Mouse (Mus musculus): Measurements from ENCODE around the gene Rrn3. TPM values are rescaled to one million over a fixed set of nuclear protein-coding genes. Genes with fewer than 3 reads are reported as not detected.

Gene Rrn3
- total and polyA plus RNA-seq, 3 experiments: 83.5 to 136 (median 93.8) TPM

DNA sequence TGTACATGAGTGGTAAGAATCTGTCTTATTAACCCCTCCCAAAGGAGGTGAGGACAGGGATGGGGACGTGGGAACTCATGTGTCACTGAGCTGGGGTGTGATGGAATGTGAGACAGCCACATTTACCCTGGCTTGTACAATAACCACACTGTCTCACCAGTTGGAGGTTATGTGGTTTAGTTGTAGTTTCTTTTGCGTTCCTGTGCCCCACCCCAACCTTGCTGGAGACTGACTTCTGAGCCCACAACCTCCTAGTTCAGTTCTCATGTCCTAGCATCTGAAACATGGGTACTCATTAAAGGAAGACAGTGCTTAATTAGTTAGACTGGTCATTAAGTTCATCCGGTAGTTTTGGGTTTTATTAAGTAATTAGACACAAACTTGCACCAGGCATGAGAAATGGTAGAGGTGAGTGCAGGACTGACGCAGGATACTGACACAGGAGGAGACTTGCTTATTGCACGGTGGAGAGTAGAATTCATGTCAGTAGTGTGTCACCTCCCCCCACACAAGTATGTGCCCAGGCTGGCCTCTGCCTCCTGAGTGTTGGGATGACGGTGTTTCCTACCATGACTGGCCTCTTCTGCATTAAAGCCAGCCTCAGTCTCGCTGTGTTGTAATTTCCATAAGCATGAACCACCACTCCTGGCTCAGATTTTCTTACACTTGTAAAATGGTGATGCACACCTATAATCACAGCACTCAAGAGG lies 45.4 kb downstream of the Rrn3 start:
- Histone ChIP-seq H3K4me3 (replicated peaks in 1 of 3; ENCODE audit: low read depth in 2 of 3, low read length in 2 of 3, poor library complexity in 1 of 3) (no peak overlapping the region), H3K9ac (ENCODE audit: insufficient read depth, low read depth) (no peak overlapping the region), H3K4me2 (ENCODE audit: insufficient read depth, low read depth, poor library complexity, severe bottlenecking) (no peak overlapping the region), H3K27me3 (replicated peaks) (no peaks in the 10 kb centered on the region), H3K4me1 (ENCODE audit: control insufficient read depth in 1 of 2, insufficient read depth in 2 of 2) (peaks cover 0 to 12% of the 10 kb centered on the region in 2 experiments; a peak in 2 of 4 replicates), H3K27ac (ENCODE audit: insufficient read depth, low read depth) (no peak overlapping the region), H3K79me2 (replicated peaks; ENCODE audit: control insufficient read depth, extremely low read depth, insufficient read depth, poor library complexity, severe bottlenecking) (no peaks in the 10 kb centered on the region), H3K9me3 (replicated peaks; ENCODE audit: low read length) (peaks cover under 1% of the 10 kb centered on the region), H3K36me3 (replicated peaks in 1 of 2; ENCODE audit: control insufficient read depth in 1 of 2, insufficient read depth in 1 of 2, low read length in 1 of 2) (peaks cover 35 to 73% of the 10 kb centered on the region in 2 experiments)
- in situ Hi-C loops (cut with MboI; ENCODE audit: low pct_ligation_motif_present, low pct_unique_long_range_greater_than_20kb, low sequenced_read_pairs): no loop called here
- DNase-seq (ENCODE audit: extremely low read depth): no peak
- TF ChIP-seq CHD2 (IDR thresholded peaks at IDR 0.05; ENCODE audit: low read length) (no peak), ELF1 (IDR thresholded peaks at IDR 0.05; ENCODE audit: low read depth, low read length) (no peak), TBP (conservative IDR thresholded peaks at IDR 0.05; ENCODE audit: low read depth, low read length) (no peak), NRF1 (IDR thresholded peaks at IDR 0.05; ENCODE audit: low read depth, low read length) (no peak), EP300 (IDR thresholded peaks at IDR 0.05; ENCODE audit: low read length) (no peak), RCOR1 (conservative IDR thresholded peaks at IDR 0.05; ENCODE audit: low read depth, low read length) (no peak), KAT2A (IDR thresholded peaks at IDR 0.05; ENCODE audit: insufficient replicate concordance, low read length) (no peak), IRF4 (IDR thresholded peaks at IDR 0.05; ENCODE audit: low read depth, low read length) (no peak), ETS1 (conservative IDR thresholded peaks at IDR 0.05; ENCODE audit: low read depth, low read length) (no peak)
- dilution Hi-C loops (cut with MboI; ENCODE audit: extremely low pct_ligation_motif_present, extremely low pct_unique_long_range_greater_than_20kb, low sequenced_read_pairs): no loop called here

DNA sequence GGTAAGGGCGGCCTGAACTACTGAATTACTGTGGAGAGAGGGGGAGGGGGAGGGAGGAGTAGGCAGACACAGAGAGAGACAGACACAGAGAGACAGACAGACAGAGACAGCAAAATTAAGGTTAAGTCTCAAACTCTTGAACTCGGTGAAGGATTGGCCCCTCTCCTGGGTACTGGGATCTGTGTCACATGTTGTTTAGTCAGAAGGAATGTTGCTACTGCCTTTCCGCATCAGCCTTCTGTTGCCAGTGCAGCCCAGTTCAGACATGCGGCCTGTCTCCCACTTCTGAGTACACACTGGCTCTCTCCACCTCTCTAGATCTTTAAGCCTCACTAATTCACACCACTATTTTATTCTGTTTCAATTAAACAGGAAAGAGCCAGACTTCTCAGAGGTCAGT lies 46.0 kb downstream of the Rrn3 start:
- peaks cover 39 to 77% of the 10 kb centered on the region in 2 experiments for H3K36me3 ChIP-seq (replicated peaks in 1 of 2; ENCODE audit: control insufficient read depth in 1 of 2, insufficient read depth in 1 of 2, low read length in 1 of 2)
- H3K27ac ChIP-seq (ENCODE audit: insufficient read depth, low read depth): no peak overlapping the region
- H3K4me3 ChIP-seq (replicated peaks in 1 of 3; ENCODE audit: low read depth in 2 of 3, low read length in 2 of 3, poor library complexity in 1 of 3): no peak overlapping the region
- TF ChIP-seq MXI1 (IDR thresholded peaks at IDR 0.05; ENCODE audit: low read depth, low read length) (no peak), ZMIZ1 (IDR thresholded peaks at IDR 0.05; ENCODE audit: low read depth, low read length) (no peak), TCF12 (IDR thresholded peaks at IDR 0.05; ENCODE audit: low read depth, low read length) (no peak), ZNF384 (IDR thresholded peaks at IDR 0.05; ENCODE audit: low read depth, low read length) (no peak)
- in situ Hi-C loops (cut with MboI; ENCODE audit: low pct_ligation_motif_present, low pct_unique_long_range_greater_than_20kb, low sequenced_read_pairs): no loop called here
- no peak overlapping the region for H3K4me2 ChIP-seq (ENCODE audit: insufficient read depth, low read depth, poor library complexity, severe bottlenecking)
- H3K9ac ChIP-seq (ENCODE audit: insufficient read depth, low read depth): no peak overlapping the region
- no peaks in the 10 kb centered on the region for H3K27me3 ChIP-seq (replicated peaks)
- no peaks in the 10 kb centered on the region for H3K9me3 ChIP-seq (replicated peaks; ENCODE audit: low read length)
- DNase-seq (ENCODE audit: extremely low read depth): no peak
- H3K4me1 ChIP-seq (ENCODE audit: control insufficient read depth in 1 of 2, insufficient read depth in 2 of 2): peaks cover 0 to 16% of the 10 kb centered on the region in 2 experiments; a peak in 2 of 4 replicates
- no peaks in the 10 kb centered on the region for H3K79me2 ChIP-seq (replicated peaks; ENCODE audit: control insufficient read depth, extremely low read depth, insufficient read depth, poor library complexity, severe bottlenecking)
- dilution Hi-C loops (cut with MboI; ENCODE audit: extremely low pct_ligation_motif_present, extremely low pct_unique_long_range_greater_than_20kb, low sequenced_read_pairs): no loop called here
